Mouse (Mus musculus) cerebellum, postnatal 36 days (tissue): ENCODE results near the gene Rae1.

Source experiments
- DNase-seq, 2 experiments: peaks; one replicate each; pipeline ENCODE4 v3.0.0; 2021 to 2022; ENCODE audit warnings: mixed read lengths in 2 of 2

Rae1 gene

GRCm38 (mm10) chr2:172999630-173000284, at the start of gene Rae1:
TSS of gene Rae1 (plus strand) at chr2:173000117.
- DNase-seq: peak; percentile 99

GRCm38 (mm10) chr2:172950119-172950676, 49.7 kb upstream of the Rae1 start:
- DNase-seq: no peak

GRCm38 (mm10) chr2:172950722-172951121, 49.2 kb upstream of the Rae1 start:
- DNase-seq: no peak

GRCm38 (mm10) chr2:172951976-172952375, 47.9 kb upstream of the Rae1 start:
- no peak for DNase-seq

GRCm38 (mm10) chr2:172958579-172958978, 41.3 kb upstream of the Rae1 start:
- no peak for DNase-seq

- DNase-seq: no peak
Observed at GRCm38 (mm10) chr2:172959006-172959768, 40.7 kb upstream of the Rae1 start.

GRCm38 (mm10) chr2:172960350-172960749, 39.6 kb upstream of the Rae1 start:
- DNase-seq: no peak

GRCm38 (mm10) chr2:172961211-172961610, 38.7 kb upstream of the Rae1 start:
- no peak for DNase-seq

- DNase-seq: no peak
Observed at GRCm38 (mm10) chr2:172965249-172965648, 34.7 kb upstream of the Rae1 start.

GRCm38 (mm10) chr2:172966480-172966879, 33.4 kb upstream of the Rae1 start:
- no peak for DNase-seq

GRCm38 (mm10) chr2:172971865-172972264, 28.1 kb upstream of the Rae1 start:
- DNase-seq: no peak

- DNase-seq: no peak
Observed at GRCm38 (mm10) chr2:172973806-172974565, 25.9 kb upstream of the Rae1 start.

GRCm38 (mm10) chr2:172974701-172975100, 25.2 kb upstream of the Rae1 start:
- no peak for DNase-seq

- DNase-seq: no peak
Observed at GRCm38 (mm10) chr2:172975159-172975558, 24.8 kb upstream of the Rae1 start.

- no peak for DNase-seq
Observed at GRCm38 (mm10) chr2:172976661-172977238, 23.2 kb upstream of the Rae1 start.

GRCm38 (mm10) chr2:172977409-172978130, 22.3 kb upstream of the Rae1 start, which contains the start of gene Spo11:
TSS of gene Spo11 (plus strand) at chr2:172977700.
- DNase-seq: no peak

- no peak for DNase-seq
Observed at GRCm38 (mm10) chr2:172978131-172978633, 21.7 kb upstream of the Rae1 start.

GRCm38 (mm10) chr2:172979666-172980345, 20.1 kb upstream of the Rae1 start:
- DNase-seq: no peak

- DNase-seq: no peak
Observed at GRCm38 (mm10) chr2:172982776-172983561, 16.9 kb upstream of the Rae1 start.

GRCm38 (mm10) chr2:172990161-172990560, 9.8 kb upstream of the Rae1 start:
- no peak for DNase-seq
